Mouse (Mus musculus) intestine, embryonic 14.5 days (tissue): Measurements from ENCODE around the gene Sema3c. TPM values are rescaled to one million over a fixed set of nuclear protein-coding genes. Genes with fewer than 3 reads are reported as not detected.

Experiments used
- ATAC-seq: fragments of 200-750 bp; cut with Nextera tagmentation; replicated peaks from 2 replicates; pipeline ENCODE4 v1.8.0; 2017; ENCODE audit warnings: low read depth, moderate number of reproducible peaks, moderate TSS enrichment, moderate library complexity; ENCODE audit not compliant: low FRiP score, low TSS enrichment
- DNase-seq: peaks from one replicate; pipeline ENCODE4 v3.0.0-alpha.2; 2018; ENCODE audit warnings: low spot score
- H3K27ac ChIP-seq: fragments of 300-500 bp; sonication (generic); 2 replicates; pipeline ENCODE4 v1.5.1; 2014; ENCODE audit warnings: low read depth, mild to moderate bottlenecking, control low read depth
- H3K27me3 ChIP-seq: fragments of 300-500 bp; sonication (generic); replicated peaks from 2 replicates; pipeline ENCODE4 v1.6.1; 2014; ENCODE audit warnings: low read length, control low read depth; ENCODE audit not compliant: control insufficient read depth, insufficient read depth
- H3K36me3 ChIP-seq: fragments of 300-500 bp; sonication (generic); 2 replicates; pipeline ENCODE4 v1.6.1; 2014; ENCODE audit warnings: low read length, control low read depth; ENCODE audit not compliant: control insufficient read depth, insufficient read depth
- H3K4me1 ChIP-seq: fragments of 300-500 bp; sonication (generic); replicated peaks from 2 replicates; pipeline ENCODE4 v1.6.1; 2014; ENCODE audit warnings: low read length, control low read depth, mixed read lengths; ENCODE audit not compliant: control insufficient read depth, insufficient read depth
- H3K4me2 ChIP-seq: fragments of 300-500 bp; sonication (generic); 2 replicates; pipeline ENCODE4 v1.6.1; 2014; ENCODE audit warnings: low read length
- H3K4me3 ChIP-seq: fragments of 300-500 bp; sonication (generic); 2 replicates; pipeline ENCODE4 v1.5.1; 2014; ENCODE audit warnings: low read depth, low read length, control low read depth, mixed read lengths
- H3K9ac ChIP-seq: fragments of 300-500 bp; sonication (generic); 2 replicates; pipeline ENCODE4 v1.6.1; 2014; ENCODE audit warnings: mild to moderate bottlenecking, low read length
- H3K9me3 ChIP-seq: fragments of 300-500 bp; sonication (generic); 2 replicates; pipeline ENCODE4 v1.6.1; 2016; ENCODE audit warnings: low read length, control low read depth; ENCODE audit not compliant: control insufficient read depth
- WGBS: fragments of 180-500 bp; shearing (Covaris S2); extraction: QIAGEN DNeasy Blood & Tissue Kit; methylation state at CpG from one replicate; pipeline ENCODE4 v1.1.7; 2014; 5-methylcytosine and 5-hydroxymethylcytosine counted together
- polyA plus RNA-seq: library from polyadenylated mRNA; unstranded; fragments of >200 nt; fragmentation: Nextera tagmentation; extraction: Ambion mirVana; gene quantifications from 2 replicates; pipeline ENCODE4 v1.2.1, GENCODE M21; 2014

Gene Sema3c
- polyA plus RNA-seq, 1 experiment from 2014 or later, result 58.7 TPM

DNA sequence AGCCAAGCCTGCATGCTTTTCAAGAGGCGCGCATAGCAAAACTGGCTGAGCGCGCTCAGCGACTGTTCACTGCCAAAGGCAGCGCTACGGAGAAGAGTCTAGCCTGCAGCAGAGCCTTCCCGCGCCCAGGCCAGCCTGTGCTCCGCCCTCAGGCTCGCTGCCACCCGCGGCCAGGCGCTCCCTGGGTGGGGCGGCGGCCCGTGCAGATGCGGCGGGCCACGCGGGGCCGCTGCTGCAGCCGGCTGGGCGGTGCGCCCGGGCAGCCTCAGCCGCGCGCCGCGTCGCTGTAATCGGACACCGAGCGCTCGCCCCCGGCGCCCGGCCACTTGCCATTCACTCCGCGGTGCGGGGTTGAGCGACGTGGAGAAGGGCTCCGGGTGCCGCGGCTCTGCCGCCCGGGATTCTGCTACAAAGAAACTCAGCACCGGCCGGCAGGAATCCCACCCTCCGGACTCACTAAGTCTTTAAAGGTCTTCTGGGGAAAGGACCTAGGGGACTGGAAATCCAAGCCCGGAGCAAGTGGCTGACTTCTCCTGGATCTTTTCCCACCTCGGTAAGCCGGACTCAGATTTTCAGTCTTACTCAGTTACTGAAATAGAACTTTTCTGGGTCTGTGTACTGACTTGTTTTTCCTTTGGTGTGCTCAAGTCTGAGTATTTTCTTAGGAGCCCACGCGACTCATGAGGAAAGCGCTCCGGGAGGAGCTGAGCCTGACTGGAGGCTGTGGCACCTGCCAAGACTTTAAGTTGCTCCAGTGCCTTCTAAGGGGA, 517 bp downstream of the Sema3c start:
- H3K36me3 ChIP-seq, result no peaks in the 10 kb centered on the region
- no peaks in the 10 kb centered on the region; the same call in 1 of the 2 replicates for H3K4me1 ChIP-seq
- under 1% methylated on average over 58 of the region's 59 CpGs for WGBS
- 0 out of 2 replicates have a peak, but pooled peaks cover 4% of the 10 kb centered on the region for H3K27me3 ChIP-seq
- ATAC-seq, result peak; percentile 89
- no peaks in the 10 kb centered on the region for H3K9me3 ChIP-seq
- DNase-seq, result peak; percentile 85
- H3K9ac ChIP-seq, result peak overlapping the region; percentile 60
- peak overlapping the region; percentile 78 for H3K27ac ChIP-seq
- H3K4me3 ChIP-seq, result peak overlapping the region; percentile 65
- H3K4me2 ChIP-seq, result peak overlapping the region; percentile 90

DNA sequence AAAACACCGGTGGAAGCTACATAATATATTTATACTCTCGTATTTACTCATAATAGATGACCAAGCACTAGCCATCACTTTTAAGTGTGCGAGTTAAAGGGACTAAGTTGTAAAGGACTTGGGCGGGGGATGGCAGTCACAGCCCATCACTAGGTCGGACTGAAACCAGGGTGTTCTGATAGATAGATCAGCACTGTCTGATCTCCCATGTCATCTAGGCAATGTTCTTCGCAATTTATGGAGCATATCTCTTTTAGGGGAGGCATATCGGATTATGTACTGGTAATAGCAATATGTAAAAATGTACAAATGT, 1.1 kb downstream of the Sema3c start:
- Histone ChIP-seq H3K9ac (peak overlapping the region; percentile 60), H3K27ac (peak overlapping the region; percentile 78), H3K9me3 (no peaks in the 10 kb centered on the region), H3K36me3 (no peaks in the 10 kb centered on the region), H3K4me2 (peak overlapping the region; percentile 90), H3K27me3 (0 out of 2 replicates have a peak, but pooled peaks cover 4% of the 10 kb centered on the region), H3K4me3 (peak overlapping the region; percentile 65), H3K4me1 (no peaks in the 10 kb centered on the region; the same call in 1 of the 2 replicates)
- DNase-seq, result no peak
- 15% methylated on average over 7 of the region's 7 CpGs for WGBS
- no peak for ATAC-seq

DNA sequence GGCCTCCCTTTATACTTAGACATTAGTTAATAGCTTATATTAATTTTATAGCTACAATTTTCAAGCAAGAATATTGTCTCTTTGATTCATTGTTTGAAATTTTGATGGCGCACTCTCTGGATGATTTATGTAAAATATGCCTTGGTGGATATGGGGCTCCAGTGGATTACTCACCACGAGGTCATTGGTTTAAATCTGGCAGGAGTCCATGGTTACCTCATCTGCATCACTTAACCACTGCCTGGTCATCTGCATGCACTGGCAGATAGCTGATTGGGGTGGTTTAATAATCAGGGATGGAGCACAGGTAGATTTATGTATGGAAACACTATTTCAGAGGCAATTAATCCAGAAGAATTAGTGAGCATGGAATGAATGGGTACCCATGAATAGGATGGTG, 2.0 kb downstream of the Sema3c start:
- DNase-seq, result no peak
- Histone ChIP-seq H3K4me2 (peak overlapping the region; percentile 90), H3K27ac (no peak overlapping the region), H3K4me3 (peak overlapping the region; percentile 65), H3K27me3 (0 out of 2 replicates have a peak, but pooled peaks cover 4% of the 10 kb centered on the region), H3K9me3 (no peaks in the 10 kb centered on the region), H3K4me1 (no peaks in the 10 kb centered on the region; the same call in 1 of the 2 replicates), H3K36me3 (no peaks in the 10 kb centered on the region), H3K9ac (no peak overlapping the region)
- ATAC-seq, result no peak
- 42% methylated on average over 2 of the region's 2 CpGs for WGBS

DNA sequence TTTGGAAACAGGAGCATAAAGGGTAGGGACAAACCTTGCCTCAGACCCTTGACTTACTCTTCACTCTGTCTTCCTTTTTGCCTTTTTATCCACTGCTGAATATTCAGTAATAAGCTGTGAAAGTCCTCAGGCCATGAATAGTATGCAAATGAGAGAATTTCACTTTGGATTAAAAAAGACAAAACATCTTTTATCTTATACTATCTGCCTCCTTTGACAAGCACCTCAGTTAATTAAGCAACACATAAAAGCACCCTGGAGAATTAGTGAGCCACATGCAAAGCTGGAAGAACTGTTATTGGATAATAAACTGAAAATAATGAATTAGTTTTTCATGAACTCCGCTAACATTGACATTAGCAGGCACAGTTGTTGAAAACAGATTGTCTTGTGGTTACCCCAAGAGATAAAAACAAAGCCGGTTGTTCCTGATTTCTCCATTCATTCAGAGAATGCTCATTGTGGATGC, 8.0 kb downstream of the Sema3c start:
- WGBS, result 68% methylated on average over 2 of the region's 2 CpGs
- H3K9me3 ChIP-seq, result no peaks in the 10 kb centered on the region
- no peak overlapping the region for H3K27ac ChIP-seq
- no peak overlapping the region for H3K4me2 ChIP-seq
- no peaks in the 10 kb centered on the region for H3K36me3 ChIP-seq
- no peak overlapping the region for H3K9ac ChIP-seq
- DNase-seq (no peak), ATAC-seq (no peak)
- H3K4me3 ChIP-seq, result no peak overlapping the region
- no peaks in the 10 kb centered on the region for H3K27me3 ChIP-seq
- no peaks in the 10 kb centered on the region for H3K4me1 ChIP-seq

DNA sequence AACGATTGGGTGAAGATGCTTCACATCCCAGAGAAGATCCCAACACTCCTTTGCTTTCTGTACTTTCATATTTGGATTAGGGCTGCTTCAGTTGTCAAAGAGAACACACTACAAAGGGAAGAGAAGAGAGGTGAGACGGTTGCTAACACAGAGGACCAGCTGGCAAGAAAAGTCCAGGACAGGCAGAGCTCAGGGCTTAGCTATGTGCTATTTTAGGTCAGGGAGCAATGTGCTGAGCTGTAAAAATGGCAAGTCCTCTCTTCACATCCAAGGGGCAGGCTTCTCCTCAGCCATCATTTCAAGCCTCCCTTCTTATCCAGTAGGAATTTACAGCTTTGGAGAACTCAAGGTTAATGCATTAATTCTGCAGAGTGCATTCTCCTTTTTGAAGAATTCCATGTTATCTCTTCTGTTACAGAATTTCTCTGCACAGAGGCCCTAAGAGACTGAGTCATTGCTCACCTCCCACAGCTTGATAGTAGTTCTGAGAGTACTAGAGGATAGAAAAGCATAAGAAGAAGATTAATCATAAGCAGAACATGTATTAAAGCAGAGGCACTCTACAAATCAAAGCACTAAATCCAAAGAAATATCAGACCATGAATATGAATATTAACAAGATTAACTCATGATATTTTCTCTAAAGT, 10.3 kb downstream of the Sema3c start:
- 59% methylated on average over 2 of the region's 2 CpGs for WGBS
- no peak for ATAC-seq

DNA sequence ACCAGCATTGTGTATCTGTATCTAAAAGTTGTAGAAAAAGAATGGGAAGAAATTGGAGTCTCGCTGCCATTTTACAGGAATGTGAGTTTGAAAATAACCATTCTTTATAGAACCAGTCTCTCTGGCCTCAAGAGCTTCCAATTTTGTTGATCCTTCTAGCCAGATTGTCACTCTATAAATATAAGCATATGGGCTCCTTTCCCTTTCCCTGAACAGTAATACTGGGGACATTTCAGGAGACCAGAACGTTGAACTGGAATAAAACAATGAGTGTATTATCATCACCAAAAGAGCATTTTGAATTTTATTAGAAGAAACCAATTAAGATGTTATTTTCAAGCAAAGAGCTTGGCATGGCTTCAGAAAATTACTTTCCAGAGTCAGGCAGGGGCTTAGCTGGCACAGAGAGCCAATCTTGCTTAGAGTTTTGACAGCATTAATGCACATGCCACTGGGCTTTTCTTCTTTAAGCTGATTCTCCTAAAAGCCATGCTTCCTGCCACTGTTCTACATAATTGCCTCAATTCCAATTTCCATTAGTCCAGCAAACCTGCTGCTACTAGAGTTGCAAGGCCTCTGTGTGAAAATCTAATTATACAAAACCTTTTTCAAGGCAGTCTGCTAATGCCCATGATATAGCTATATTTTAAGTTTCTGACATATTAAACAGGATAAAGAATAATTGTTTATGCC, 12.6 kb downstream of the Sema3c start:
- no peak for DNase-seq
- H3K27me3 ChIP-seq, result no peaks in the 10 kb centered on the region
- no peaks in the 10 kb centered on the region for H3K4me1 ChIP-seq
- no peak overlapping the region for H3K27ac ChIP-seq
- H3K4me2 ChIP-seq, result no peak overlapping the region
- no peaks in the 10 kb centered on the region for H3K36me3 ChIP-seq
- 79% methylated on average over 2 of the region's 2 CpGs for WGBS
- H3K9ac ChIP-seq, result no peak overlapping the region
- no peak overlapping the region for H3K4me3 ChIP-seq
- H3K9me3 ChIP-seq, result no peaks in the 10 kb centered on the region
- ATAC-seq, result no peak

More for the DNA sequence above, 10.3 kb downstream of the Sema3c start:
- Histone ChIP-seq H3K36me3 (no peaks in the 10 kb centered on the region), H3K27me3 (no peaks in the 10 kb centered on the region), H3K4me2 (no peak overlapping the region), H3K27ac (no peak overlapping the region), H3K4me3 (no peak overlapping the region), H3K9me3 (no peaks in the 10 kb centered on the region), H3K9ac (no peak overlapping the region), H3K4me1 (no peaks in the 10 kb centered on the region)
- no peak for DNase-seq

DNA sequence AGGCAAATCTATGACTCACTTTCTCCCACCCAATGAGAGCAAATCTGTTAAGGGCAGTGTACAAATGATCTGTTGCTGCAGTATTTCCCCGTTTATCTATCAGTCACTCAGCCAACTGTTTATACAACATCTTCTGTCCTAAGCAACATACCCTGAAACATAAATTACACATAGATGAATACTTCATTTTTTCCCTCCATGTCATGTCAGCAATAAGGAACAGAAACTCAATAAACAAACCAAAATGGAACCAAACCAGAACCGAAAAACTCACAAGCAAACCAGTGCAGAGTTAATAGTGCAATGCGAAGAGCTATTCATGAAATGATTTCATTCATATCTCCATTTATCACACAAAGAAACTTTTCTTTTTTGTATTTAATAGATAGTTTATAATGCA, 17.8 kb downstream of the Sema3c start:
- ATAC-seq (no peak), DNase-seq (no peak)
- H3K9ac ChIP-seq, result no peak overlapping the region
- H3K9me3 ChIP-seq, result no peaks in the 10 kb centered on the region
- no peaks in the 10 kb centered on the region for H3K4me1 ChIP-seq
- H3K36me3 ChIP-seq, result no peaks in the 10 kb centered on the region
- H3K4me3 ChIP-seq, result no peak overlapping the region
- 77% methylated on average over 3 of the region's 3 CpGs for WGBS
- no peak overlapping the region for H3K27ac ChIP-seq
- no peaks in the 10 kb centered on the region for H3K27me3 ChIP-seq
- H3K4me2 ChIP-seq, result no peak overlapping the region

DNA sequence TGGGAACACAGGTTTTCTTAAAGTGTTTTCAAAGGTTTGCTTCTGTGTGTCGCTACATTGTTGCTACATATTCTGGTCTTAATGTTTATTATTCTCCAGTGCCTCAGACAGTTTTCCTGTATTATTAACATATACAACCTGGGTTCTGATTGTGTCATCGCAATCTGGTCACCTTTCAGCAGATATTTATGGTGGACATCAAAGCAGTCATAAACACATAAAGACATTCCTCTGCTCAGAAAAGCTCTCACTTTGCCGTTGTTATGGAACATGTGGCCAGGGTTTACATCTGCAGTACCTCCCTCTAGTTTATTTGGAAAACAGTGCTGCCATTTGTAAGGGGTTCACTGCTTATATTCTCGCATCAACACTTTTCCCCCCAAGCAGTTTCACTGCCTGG, 27.6 kb downstream of the Sema3c start:
- Histone ChIP-seq H3K4me2 (no peak overlapping the region), H3K27ac (no peak overlapping the region), H3K9ac (no peak overlapping the region), H3K27me3 (no peaks in the 10 kb centered on the region), H3K4me1 (0 out of 2 replicates have a peak, but pooled peaks cover 4% of the 10 kb centered on the region), H3K9me3 (no peaks in the 10 kb centered on the region), H3K36me3 (no peaks in the 10 kb centered on the region), H3K4me3 (no peak overlapping the region)
- 0 out of 2 replicates have a peak, but pooled peaks have one; percentile 47 for ATAC-seq
- DNase-seq, result no peak
- 21% methylated on average over 4 of the region's 4 CpGs for WGBS
